Mouse (Mus musculus): ENCODE measurements around the gene Lrp3. TPM values are rescaled to one million over a fixed set of nuclear protein-coding genes. Genes with fewer than 3 reads are reported as not detected.

The Lrp3 gene
- total RNA-seq, 2 experiments from 2014 or later, result not detected

- no peak for ATAC-seq (replicated peaks; ENCODE audit: poor library complexity)
These were observed 24.0 kb downstream of the Lrp3 start for GRCm38 (mm10) chr7:35191276-35191675.

GRCm38 (mm10) chr7:35189699-35190098 lies 25.6 kb downstream of the Lrp3 start:
- ATAC-seq (replicated peaks; ENCODE audit: poor library complexity), result no peak

DNA sequence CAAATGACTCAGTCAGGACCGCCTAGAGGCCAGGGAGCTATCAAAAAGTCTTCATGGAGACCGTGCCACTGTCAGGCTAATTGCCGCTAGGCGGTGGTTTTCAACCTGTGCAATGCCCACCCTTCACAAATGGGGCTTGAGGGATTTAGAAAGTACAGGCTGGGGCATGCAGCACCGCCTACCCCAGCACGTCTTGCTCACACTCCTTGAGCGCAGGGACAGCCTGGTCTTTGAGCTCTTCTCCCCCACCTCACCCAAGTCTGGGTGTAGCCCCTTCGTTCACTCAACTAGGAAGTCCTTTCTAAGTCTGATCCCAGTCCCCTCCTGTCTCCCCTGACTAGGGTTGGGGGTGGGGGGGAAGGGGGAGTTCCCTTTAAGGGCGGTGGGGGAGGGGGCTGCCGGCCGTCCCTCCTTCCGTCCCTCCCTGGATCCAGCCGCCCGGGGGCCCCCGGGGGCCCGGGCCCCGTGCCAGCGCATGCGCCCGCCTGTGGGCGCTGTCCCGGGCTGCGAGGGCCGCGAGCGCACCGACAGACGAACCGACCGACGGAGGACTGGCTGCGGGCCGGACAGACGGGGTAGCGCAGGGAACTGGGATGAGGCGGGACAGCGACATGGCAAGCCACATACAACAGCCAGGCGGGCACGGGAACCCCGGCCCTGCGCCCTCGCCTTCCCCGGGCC lies 29.3 kb downstream of the Lrp3 start, which contains the start of gene Slc7a10:
Gene Slc7a10 (plus strand): TSS at position 497 of the 681 bp plus-strand sequence.
- no peak for ATAC-seq (replicated peaks; ENCODE audit: poor library complexity)

DNA sequence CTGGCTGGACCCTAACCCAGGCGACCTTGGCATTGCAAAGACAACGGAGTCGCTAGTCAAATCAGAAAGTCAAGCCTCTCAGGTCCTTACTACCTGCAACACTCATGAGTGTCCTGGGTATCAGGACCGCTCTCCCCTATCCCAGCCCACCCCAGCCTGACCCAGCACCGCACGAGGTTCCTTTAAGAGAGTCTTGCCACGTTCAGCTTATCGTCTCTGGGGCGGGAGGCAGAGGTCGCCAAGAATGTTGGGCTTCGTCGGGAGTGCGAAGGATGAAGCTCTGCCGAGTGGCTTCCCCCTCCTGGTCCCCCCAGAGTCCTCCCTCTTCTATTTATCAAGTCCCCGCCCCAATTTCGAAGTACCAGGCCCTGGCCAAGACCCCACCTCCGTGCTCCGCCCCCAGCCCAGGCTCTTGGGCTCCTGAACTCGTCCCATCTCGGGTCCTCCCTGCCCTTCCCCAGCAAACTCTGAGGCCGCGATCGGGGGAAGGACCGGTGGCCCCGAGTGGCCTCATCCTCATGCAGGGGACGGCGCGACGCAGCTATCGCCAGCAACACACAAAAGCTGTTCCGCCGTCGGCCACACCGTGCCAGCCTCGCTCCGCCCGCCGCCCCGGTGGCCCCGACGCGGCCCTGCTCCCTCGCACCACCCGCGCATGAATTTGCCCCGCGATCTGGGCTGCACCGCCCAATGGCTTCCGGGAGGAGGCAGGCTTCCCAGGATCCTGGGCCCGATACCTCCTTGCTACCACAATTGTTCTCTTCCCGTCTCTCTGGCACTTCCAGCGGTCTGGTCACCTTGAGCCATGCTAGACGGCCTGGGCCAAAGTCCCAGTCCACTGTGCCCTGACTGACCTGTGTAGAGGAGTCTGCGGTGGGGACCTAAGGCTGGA lies 30.2 kb downstream of the Lrp3 start:
- ATAC-seq (replicated peaks; ENCODE audit: poor library complexity), result peak; percentile 48

DNA sequence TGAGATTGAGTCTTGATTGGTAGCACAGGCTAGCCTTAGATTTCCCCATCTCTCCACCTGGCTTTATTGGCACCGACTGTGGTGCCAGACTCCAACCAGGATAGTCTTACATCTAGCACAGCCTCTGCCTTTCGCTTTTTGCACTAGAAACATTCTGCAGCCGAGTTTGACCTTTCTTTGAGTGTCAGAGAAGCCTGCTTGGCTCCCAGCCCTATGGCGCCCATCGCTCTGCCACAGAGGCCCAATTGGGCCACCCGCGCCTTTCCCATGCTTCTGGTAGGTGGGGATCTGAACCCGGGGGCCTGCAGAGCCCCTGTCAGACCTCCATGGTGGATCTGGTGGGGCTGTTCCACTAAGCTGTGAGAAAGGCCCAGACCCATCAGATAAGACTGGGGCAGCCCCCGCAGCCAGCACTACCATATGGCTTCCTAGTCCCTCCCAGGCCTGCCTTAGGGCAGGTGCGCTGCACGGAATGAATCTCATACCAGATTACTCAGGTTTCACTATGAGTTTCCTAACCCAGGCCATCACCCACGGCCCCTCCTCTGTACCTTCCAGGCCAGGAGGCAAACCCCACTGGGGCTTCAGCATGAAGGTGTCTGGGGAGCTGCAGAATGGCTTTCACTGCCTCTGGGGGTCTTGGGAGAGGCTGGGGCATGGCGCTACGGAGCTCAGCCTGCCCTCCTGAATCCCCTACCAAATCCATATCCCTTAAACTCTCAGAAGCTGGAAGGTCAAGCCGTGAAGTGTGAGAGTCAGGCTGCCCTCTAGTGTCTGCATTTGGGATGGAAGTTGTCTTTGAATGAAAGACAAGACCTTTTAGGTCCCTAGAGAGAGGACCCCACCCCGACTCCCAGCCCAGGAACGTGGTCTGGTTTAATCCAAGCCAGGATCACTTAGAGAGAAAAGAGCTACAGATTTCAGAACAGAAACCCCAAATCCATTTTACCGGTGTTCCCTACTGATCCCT lies 38.6 kb downstream of the Lrp3 start:
- ATAC-seq (replicated peaks; ENCODE audit: poor library complexity), result peak; percentile 66

DNA sequence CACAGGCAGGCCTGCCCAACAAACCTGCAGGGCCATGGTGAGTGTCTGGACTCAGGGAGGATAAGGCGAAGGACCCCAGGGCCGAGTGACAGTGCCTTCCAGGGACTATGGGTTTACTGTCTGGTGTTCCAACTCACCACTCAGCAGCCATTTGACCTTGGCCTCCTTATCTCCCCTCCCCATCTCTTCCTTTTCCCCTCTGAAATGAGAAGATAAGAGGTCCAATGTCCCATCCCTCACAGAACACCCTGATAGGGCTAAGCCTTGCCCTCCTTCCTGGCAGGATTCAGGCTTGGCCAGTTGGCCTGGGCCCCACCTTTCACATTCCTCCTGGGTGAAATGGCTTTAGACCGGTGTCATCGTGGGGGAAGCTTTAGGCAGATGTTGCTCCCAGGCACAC lies 39.8 kb downstream of the Lrp3 start:
- no peak for ATAC-seq (replicated peaks; ENCODE audit: poor library complexity)

DNA sequence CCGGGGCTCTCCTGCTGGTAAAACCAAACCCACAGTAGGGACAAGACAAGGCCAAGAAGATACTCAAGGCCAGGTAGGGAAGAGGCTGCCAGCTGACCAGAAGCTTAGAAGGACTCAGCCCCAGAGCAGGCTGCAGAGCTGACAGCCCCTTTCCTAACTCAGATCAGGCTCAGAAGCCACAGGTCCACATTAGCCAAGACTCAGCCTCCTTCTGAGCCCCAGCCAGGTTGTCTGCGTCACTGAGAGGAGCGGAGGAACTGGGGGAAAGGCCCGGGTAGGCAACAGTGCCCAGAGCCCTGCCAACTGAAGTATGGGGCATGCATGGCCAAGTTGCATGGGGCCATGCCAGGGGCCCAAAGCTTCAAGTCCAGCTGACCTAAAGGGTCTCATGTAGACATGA lies 42.8 kb downstream of the Lrp3 start:
- no peak for ATAC-seq (replicated peaks; ENCODE audit: poor library complexity)

GRCm38 (mm10) chr7:35171867-35172382 lies 43.4 kb downstream of the Lrp3 start:
- ATAC-seq (replicated peaks; ENCODE audit: poor library complexity), result peak; percentile 83

DNA sequence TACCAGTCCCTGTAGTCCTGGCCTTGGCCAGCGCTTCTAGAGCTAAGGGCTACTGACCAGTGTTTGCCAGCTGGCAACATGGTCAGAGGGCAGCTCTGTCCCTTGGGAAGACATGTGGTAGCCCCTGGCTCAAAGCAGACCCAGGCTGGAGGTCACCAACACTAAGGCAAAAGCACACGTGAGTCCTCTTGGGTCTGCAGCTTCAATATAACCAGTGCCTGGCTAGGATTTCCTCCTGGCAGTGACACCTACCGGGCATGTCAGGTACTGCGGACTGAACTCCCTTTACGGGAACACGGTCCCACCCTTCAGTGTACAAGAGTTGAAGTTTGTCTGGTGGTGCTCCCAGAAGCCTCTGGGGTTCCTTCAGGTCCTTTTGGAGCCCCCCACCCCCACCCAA lies 46.0 kb downstream of the Lrp3 start:
- ATAC-seq (replicated peaks; ENCODE audit: poor library complexity), result peak; percentile 82

GRCm38 (mm10) chr7:35167925-35168324 lies 47.4 kb downstream of the Lrp3 start:
- ATAC-seq (replicated peaks; ENCODE audit: poor library complexity), result no peak

- peak; percentile 34 for ATAC-seq (replicated peaks; ENCODE audit: poor library complexity)
These were observed 48.3 kb downstream of the Lrp3 start for GRCm38 (mm10) chr7:35166988-35167387.

- ATAC-seq (replicated peaks; ENCODE audit: poor library complexity), result no peak
These were observed 51.2 kb downstream of the Lrp3 start for GRCm38 (mm10) chr7:35164131-35164530.

- ATAC-seq (replicated peaks; ENCODE audit: poor library complexity), result no peak
These were observed 51.7 kb downstream of the Lrp3 start for GRCm38 (mm10) chr7:35163600-35163999.

DNA sequence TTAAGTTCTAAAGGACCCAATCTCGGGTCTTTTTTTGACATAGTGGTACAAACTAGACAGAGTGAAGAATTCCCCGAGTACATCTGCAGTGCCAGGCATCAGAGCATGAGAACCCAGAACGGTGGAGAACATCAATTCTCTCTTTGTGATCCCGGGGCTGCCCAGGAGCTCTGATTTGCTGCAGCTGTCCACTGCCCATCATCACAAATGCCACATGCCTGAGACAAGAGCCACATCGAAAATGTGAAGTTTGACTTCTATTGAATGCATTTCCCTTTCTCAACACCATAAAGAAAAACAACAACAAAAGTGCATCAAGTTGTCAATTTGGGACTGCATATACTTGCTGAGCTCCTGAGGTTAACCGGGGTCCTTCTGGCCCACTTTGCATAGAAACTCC lies 52.9 kb downstream of the Lrp3 start:
- no peak for ATAC-seq (replicated peaks; ENCODE audit: poor library complexity)

GRCm38 (mm10) chr7:35157512-35157911 lies 57.8 kb downstream of the Lrp3 start:
- peak; percentile 53 for ATAC-seq (replicated peaks; ENCODE audit: poor library complexity)

GRCm38 (mm10) chr7:35156561-35157477 lies 58.5 kb downstream of the Lrp3 start:
- peak; percentile 68 for ATAC-seq (replicated peaks; ENCODE audit: poor library complexity)

DNA sequence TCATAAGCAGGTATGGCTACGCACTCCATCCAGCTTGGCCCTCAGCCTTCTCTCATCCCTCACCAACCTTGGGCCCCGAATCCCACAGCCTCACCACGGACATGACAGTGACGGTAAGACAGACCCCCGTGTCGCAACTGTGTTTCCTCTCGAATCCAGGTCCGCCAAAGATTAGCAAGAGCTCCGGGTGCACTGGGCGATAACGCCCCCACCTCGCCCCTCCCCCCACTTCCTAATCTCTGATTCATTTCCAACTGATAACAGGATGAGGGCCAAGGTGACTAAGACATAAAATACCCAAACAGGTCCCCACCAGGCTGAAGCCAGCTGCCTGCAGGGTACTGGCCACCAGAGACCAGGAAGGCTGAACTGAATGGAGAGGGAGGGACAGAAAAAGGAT lies 60.8 kb downstream of the Lrp3 start:
- ATAC-seq (replicated peaks; ENCODE audit: poor library complexity), result 0 out of 2 replicates have a peak, but pooled peaks have one; percentile 3

GRCm38 (mm10) chr7:35150860-35151259 lies 64.4 kb downstream of the Lrp3 start:
- ATAC-seq (replicated peaks; ENCODE audit: poor library complexity), result peak; percentile 69
